8 mouse cellular contexts compared by ENCODE assay signal in the genomic region with DNA sequence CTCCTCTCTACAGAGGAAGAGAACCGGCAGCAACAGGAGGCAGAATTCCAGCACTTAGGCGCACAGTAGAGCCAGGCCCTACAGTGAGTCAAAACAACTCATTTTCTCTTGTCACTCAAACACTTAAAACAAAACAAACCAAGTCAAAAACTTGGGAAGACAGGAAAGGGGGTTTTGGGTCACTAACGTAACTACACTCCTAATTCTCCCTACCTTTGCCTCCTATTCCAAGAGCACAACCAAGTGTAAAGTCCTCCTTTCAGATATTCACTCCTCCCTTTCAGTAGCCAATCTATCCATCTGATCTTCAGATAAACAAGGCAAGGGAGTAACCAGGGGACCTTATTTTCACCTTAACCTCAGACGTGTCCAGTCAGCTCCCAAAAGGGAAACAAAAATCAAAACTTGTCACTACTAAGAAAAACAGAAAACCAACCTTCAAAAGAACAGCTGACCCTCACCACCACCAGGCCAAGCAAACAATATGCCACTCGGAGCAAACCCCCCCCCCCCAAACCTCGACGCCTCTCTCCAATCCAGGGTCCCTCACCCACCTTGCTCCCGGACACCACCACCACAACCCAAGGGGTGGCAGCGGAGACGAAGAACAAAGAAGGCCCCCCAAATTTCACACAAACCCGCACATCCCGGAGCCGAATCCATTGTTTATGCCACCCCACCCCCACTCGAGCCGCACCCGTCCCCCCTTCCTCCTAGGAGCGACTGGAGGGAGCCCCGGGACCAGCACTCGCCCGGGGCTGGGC. TPM values are rescaled to one million over a fixed set of nuclear protein-coding genes. Genes with fewer than 3 reads are reported as not detected.
DNase-seq lines count a peak whose midpoint lies in the region; ATAC-seq lines count a peak whose summit lies in the region.

No protein-coding gene starts in this region.

- no peaks in the 10 kb centered on the region for H3K9me3 ChIP-seq in lung, embryonic 15.5 days
- no peaks in the 10 kb centered on the region for H3K9me3 ChIP-seq in embryonic facial prominence, embryonic 10.5 days
- no peaks in the 10 kb centered on the region for H3K9me3 ChIP-seq in intestine, embryonic 14.5 days (ENCODE audit: control insufficient read depth, low read length)
- no peaks in the 10 kb centered on the region for H3K9me3 ChIP-seq in midbrain, embryonic 16.5 days (replicated peaks; ENCODE audit: control insufficient read depth, low read length, poor library complexity, severe bottlenecking)

- peak overlapping the region; percentile 90 for H3K27ac ChIP-seq in lung, embryonic 15.5 days
- H3K27ac ChIP-seq in embryonic facial prominence, embryonic 10.5 days (replicated peaks) = peak overlapping the region; percentile 97
- H3K27ac ChIP-seq in intestine, embryonic 14.5 days (ENCODE audit: low read depth) = peak overlapping the region; percentile 66; the same call in 1 of the 2 replicates
- H3K27ac ChIP-seq in midbrain, embryonic 16.5 days (ENCODE audit: low read length) = peak overlapping the region; percentile 88

- H3K36me3 ChIP-seq in lung, embryonic 15.5 days = peaks cover 14% of the 10 kb centered on the region
- H3K36me3 ChIP-seq in embryonic facial prominence, embryonic 10.5 days (replicated peaks) = peaks cover 37% of the 10 kb centered on the region
- peaks cover 30% of the 10 kb centered on the region for H3K36me3 ChIP-seq in intestine, embryonic 14.5 days (ENCODE audit: control insufficient read depth, insufficient read depth, low read length)
- H3K36me3 ChIP-seq in midbrain, embryonic 16.5 days (ENCODE audit: control insufficient read depth, insufficient read depth, low read length) = peaks cover 8% of the 10 kb centered on the region

- DNase-seq in lung, postnatal 4 days = no peak
- DNase-seq in embryonic facial prominence, embryonic 10.5 days (ENCODE audit: low spot score) = no peak
- DNase-seq in intestine, embryonic 14.5 days (ENCODE audit: low spot score) = no peak
- DNase-seq in spleen, adult 12 weeks (ENCODE audit: low spot score) = no peak
- no peak for DNase-seq in thymus, adult 18-20 months
- no peak for DNase-seq in layer of hippocampus, adult 11-12 months (ENCODE audit: low spot score)

- WGBS in lung, embryonic 15.5 days = 1% methylated on average over 18 of the region's 20 CpGs
- 5% methylated on average over 20 of the region's 20 CpGs for WGBS in embryonic facial prominence, embryonic 10.5 days
- WGBS in intestine, embryonic 14.5 days = 3% methylated on average over 19 of the region's 20 CpGs
- WGBS in midbrain, embryonic 16.5 days = 5% methylated on average over 16 of the region's 20 CpGs

- H3K9ac ChIP-seq in lung, embryonic 15.5 days = peak overlapping the region; percentile 96
- H3K9ac ChIP-seq in intestine, embryonic 14.5 days (ENCODE audit: low read length) = peak overlapping the region; percentile 73
- H3K9ac ChIP-seq in midbrain, embryonic 16.5 days (ENCODE audit: low read depth, low read length) = peak overlapping the region; percentile 93

- H3K4me1 ChIP-seq in lung, embryonic 15.5 days = peaks cover 8% of the 10 kb centered on the region
- H3K4me1 ChIP-seq in embryonic facial prominence, embryonic 10.5 days = peaks cover 20% of the 10 kb centered on the region
- H3K4me1 ChIP-seq in intestine, embryonic 14.5 days (replicated peaks; ENCODE audit: control insufficient read depth, insufficient read depth, low read length) = peaks cover 5% of the 10 kb centered on the region; the same call in 1 of the 2 replicates
- H3K4me1 ChIP-seq in midbrain, embryonic 16.5 days (ENCODE audit: control insufficient read depth, insufficient read depth, low read length) = peaks cover 30% of the 10 kb centered on the region

- peak overlapping the region; percentile 70 for H3K4me2 ChIP-seq in lung, embryonic 15.5 days
- peak overlapping the region; percentile 67 for H3K4me2 ChIP-seq in intestine, embryonic 14.5 days (ENCODE audit: low read length)
- H3K4me2 ChIP-seq in midbrain, embryonic 16.5 days (ENCODE audit: low read length) = peak overlapping the region; percentile 57

- peak overlapping the region; percentile 99 for H3K4me3 ChIP-seq in lung, embryonic 15.5 days
- H3K4me3 ChIP-seq in embryonic facial prominence, embryonic 10.5 days = peak overlapping the region; percentile 96
- H3K4me3 ChIP-seq in intestine, embryonic 14.5 days (ENCODE audit: low read depth, low read length) = peak overlapping the region; percentile 77
- peak overlapping the region; percentile 80 for H3K4me3 ChIP-seq in midbrain, embryonic 16.5 days (ENCODE audit: low read depth, low read length)

- H3K27me3 ChIP-seq in lung, embryonic 15.5 days = no peaks in the 10 kb centered on the region
- H3K27me3 ChIP-seq in embryonic facial prominence, embryonic 10.5 days (replicated peaks; ENCODE audit: low read depth, poor library complexity, severe bottlenecking) = no peaks in the 10 kb centered on the region
- no peaks in the 10 kb centered on the region for H3K27me3 ChIP-seq in intestine, embryonic 14.5 days (replicated peaks; ENCODE audit: control insufficient read depth, insufficient read depth, low read length)
- H3K27me3 ChIP-seq in midbrain, embryonic 16.5 days (ENCODE audit: control insufficient read depth, insufficient read depth, low read depth, low read length) = no peaks in the 10 kb centered on the region

- no peak for ATAC-seq in lung, embryonic 15.5 days (ENCODE audit: borderline replicate concordance, extremely low read depth, low FRiP score, low TSS enrichment)
- no peak for ATAC-seq in intestine, embryonic 14.5 days (replicated peaks; ENCODE audit: low FRiP score, low TSS enrichment, low read depth)
- ATAC-seq in midbrain, embryonic 16.5 days = peak; percentile 34

RNA-seq across cellular contexts. Expression of gene Zfyve1, which starts 0.6 kb away (rescaled TPM):
- polyA plus RNA-seq in lung, embryonic 15.5 days (2015; fragmentation: Nextera tagmentation; extraction: Ambion mirVana) = 16.9 and 19.0 TPM in 2 replicates
- polyA plus RNA-seq in embryonic facial prominence, embryonic 10.5 days (2016; fragmentation: Nextera tagmentation; extraction: Ambion mirVana) = 21.8 and 24.8 TPM in 2 replicates
- polyA plus RNA-seq in intestine, embryonic 14.5 days (2014; fragmentation: Nextera tagmentation; extraction: Ambion mirVana) = 14.0 and 16.7 TPM in 2 replicates
- polyA plus RNA-seq in midbrain, embryonic 16.5 days (2015; fragmentation: Nextera tagmentation; extraction: Ambion mirVana) = 27.3 and 28.6 TPM in 2 replicates

RNA-seq across cellular contexts. Expression of gene Rbm25, which starts 34.7 kb away (rescaled TPM):
- 227 and 250 TPM in 2 replicates for polyA plus RNA-seq in lung, embryonic 15.5 days (2015; fragmentation: Nextera tagmentation; extraction: Ambion mirVana)
- polyA plus RNA-seq in embryonic facial prominence, embryonic 10.5 days (2016; fragmentation: Nextera tagmentation; extraction: Ambion mirVana) = 315 and 324 TPM in 2 replicates
- polyA plus RNA-seq in intestine, embryonic 14.5 days (2014; fragmentation: Nextera tagmentation; extraction: Ambion mirVana) = 232 and 252 TPM in 2 replicates
- 236 and 262 TPM in 2 replicates for polyA plus RNA-seq in midbrain, embryonic 16.5 days (2015; fragmentation: Nextera tagmentation; extraction: Ambion mirVana)
